Mouse (Mus musculus) ES-E14 (cell line): Measurements from ENCODE around the gene Dcaf8. TPM values are rescaled to one million over a fixed set of nuclear protein-coding genes. Genes with fewer than 3 reads are reported as not detected.

Source experiments
- DNase-seq: peaks from one replicate; pipeline ENCODE4 v3.0.0-alpha.2; 2013; ENCODE audit warnings: low read depth, low spot score
- H3K27ac ChIP-seq: 2 replicates; pipeline ENCODE4 v1.5.1; 2012; ENCODE audit warnings: low read depth, mild to moderate bottlenecking, low read length, moderate library complexity, mixed read lengths; ENCODE audit not compliant: poor library complexity, insufficient read depth, severe bottlenecking
- H3K36me3 ChIP-seq: 2 replicates; pipeline ENCODE4 v1.6.1; 2012; ENCODE audit warnings: mild to moderate bottlenecking, low read length, moderate library complexity, mixed read lengths; ENCODE audit not compliant: control insufficient read depth, poor library complexity, insufficient read depth, severe bottlenecking
- H3K4me1 ChIP-seq, 2 experiments: fragments of 150-350 bp in 1 of 2; sonication (generic) in 1 of 2; 2 replicates each; pipeline ENCODE4 v1.6.1; 2012; ENCODE audit warnings: low read length in 2 of 2, mild to moderate bottlenecking in 1 of 2, mixed read lengths in 1 of 2; ENCODE audit not compliant: control insufficient read depth in 2 of 2, insufficient read depth in 2 of 2, poor library complexity in 1 of 2
- H3K4me3 ChIP-seq, 2 experiments: fragments of 150-350 bp in 1 of 2; sonication (generic) in 1 of 2; 2 replicates each; pipeline ENCODE4 v1.5.1; 2012; ENCODE audit warnings: low read length in 2 of 2, low read depth in 1 of 2, mild to moderate bottlenecking in 1 of 2, mixed read lengths in 1 of 2; ENCODE audit not compliant: insufficient read depth in 1 of 2, poor library complexity in 1 of 2, severe bottlenecking in 1 of 2
- H3K9ac ChIP-seq: 2 replicates; pipeline ENCODE4 v1.6.1; 2012; ENCODE audit warnings: low read depth, mild to moderate bottlenecking, low read length, mixed read lengths; ENCODE audit not compliant: poor library complexity, insufficient read depth, severe bottlenecking
- H3K9me3 ChIP-seq: fragments of 150-350 bp; sonication (generic); 2 replicates; pipeline ENCODE4 v1.6.1; 2012; ENCODE audit warnings: low read depth, mild to moderate bottlenecking, low read length; ENCODE audit not compliant: control insufficient read depth, insufficient read depth
- CHD2 ChIP-seq: IDR thresholded peaks from 2 replicates; pipeline ENCODE4 v1.6.1; 2014; ENCODE audit warnings: mild to moderate bottlenecking, low read depth, low read length, inconsistent platforms
- HCFC1 ChIP-seq: IDR thresholded peaks from 2 replicates; pipeline ENCODE4 v1.6.1; 2012; ENCODE audit warnings: low read length, inconsistent platforms, borderline replicate concordance; ENCODE audit not compliant: insufficient read depth
- MAFK ChIP-seq: IDR thresholded peaks from 2 replicates; pipeline ENCODE4 v1.6.1; 2014; ENCODE audit warnings: mild to moderate bottlenecking, low read depth, low read length, inconsistent platforms; ENCODE audit not compliant: insufficient read depth
- ZC3H11A ChIP-seq: IDR thresholded peaks from 2 replicates; pipeline ENCODE4 v1.6.1; 2012; ENCODE audit warnings: low read depth, mild to moderate bottlenecking, inconsistent platforms, low read length, borderline replicate concordance
- ZNF384 ChIP-seq: IDR thresholded peaks from 2 replicates; pipeline ENCODE4 v1.6.1; 2012; ENCODE audit warnings: low read depth, low read length, inconsistent platforms
- in situ Hi-C, 2 experiments: fragments of 600-800 bp; cut with MboI; formaldehyde crosslinking; loops; one replicate each; pipeline ENCODE4 v1.15.1; 2025; ENCODE audit warnings: low sequenced_read_pairs in 2 of 2, inconsistent platforms in 1 of 2; ENCODE audit not compliant: unreplicated experiment in 2 of 2
- total RNA-seq: library from RNA; depleted of rRNA; stranded (reverse); fragments of 300-350 nt; gene quantifications from 2 replicates; pipeline ENCODE4 v1.2.3, GENCODE M21; 2012

Dcaf8 gene
- total RNA-seq, 1 experiment: 58.0 TPM

DNA sequence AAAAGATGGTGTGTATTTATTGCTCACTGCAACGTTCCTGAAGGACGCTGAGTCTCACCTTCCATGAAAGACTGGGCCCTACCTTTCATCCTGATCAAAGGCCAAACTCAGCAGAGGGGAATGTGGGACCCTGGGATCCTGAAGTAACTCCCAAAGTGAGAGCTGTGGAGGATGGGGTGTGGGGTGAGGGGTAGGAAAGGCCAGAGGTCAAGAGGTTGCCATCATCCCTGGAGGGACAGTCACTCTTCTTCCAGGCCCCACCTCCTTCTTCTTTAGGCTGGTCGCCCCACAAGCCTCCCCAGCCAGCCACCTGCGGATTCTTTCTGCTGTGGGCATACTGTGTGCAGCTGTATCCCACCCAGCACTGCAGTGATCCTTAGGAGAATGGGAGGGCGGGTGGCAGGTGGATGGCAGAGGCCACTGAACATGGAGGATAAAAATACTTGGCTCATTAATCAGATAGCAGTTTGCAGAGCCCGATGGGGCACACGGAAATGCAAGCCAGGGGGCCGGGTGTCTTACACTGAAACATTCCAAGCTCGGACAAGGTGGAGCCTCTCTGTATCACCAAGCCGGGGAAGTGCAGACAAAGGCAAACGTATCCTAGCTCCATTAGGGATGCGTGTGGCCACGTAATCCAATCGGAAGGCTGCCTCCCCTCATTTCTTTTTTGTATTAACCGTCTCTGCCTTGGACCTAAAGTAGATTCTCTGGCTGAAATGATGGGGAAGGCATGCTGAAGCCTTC, 70.5 kb downstream of the Dcaf8 start:
- Histone ChIP-seq H3K9ac (no peak overlapping the region), H3K9me3 (no peaks in the 10 kb centered on the region), H3K4me1 (peaks cover 5 to 17% of the 10 kb centered on the region in 2 experiments; a peak in 3 of 4 replicates), H3K4me3 (no peak overlapping the region; a peak in 1 of 4 replicates), H3K36me3 (no peaks in the 10 kb centered on the region), H3K27ac (no peak overlapping the region)
- no peak for TF ChIP-seq HCFC1
- in situ Hi-C loops: no loop called here
- no peak for DNase-seq

DNA sequence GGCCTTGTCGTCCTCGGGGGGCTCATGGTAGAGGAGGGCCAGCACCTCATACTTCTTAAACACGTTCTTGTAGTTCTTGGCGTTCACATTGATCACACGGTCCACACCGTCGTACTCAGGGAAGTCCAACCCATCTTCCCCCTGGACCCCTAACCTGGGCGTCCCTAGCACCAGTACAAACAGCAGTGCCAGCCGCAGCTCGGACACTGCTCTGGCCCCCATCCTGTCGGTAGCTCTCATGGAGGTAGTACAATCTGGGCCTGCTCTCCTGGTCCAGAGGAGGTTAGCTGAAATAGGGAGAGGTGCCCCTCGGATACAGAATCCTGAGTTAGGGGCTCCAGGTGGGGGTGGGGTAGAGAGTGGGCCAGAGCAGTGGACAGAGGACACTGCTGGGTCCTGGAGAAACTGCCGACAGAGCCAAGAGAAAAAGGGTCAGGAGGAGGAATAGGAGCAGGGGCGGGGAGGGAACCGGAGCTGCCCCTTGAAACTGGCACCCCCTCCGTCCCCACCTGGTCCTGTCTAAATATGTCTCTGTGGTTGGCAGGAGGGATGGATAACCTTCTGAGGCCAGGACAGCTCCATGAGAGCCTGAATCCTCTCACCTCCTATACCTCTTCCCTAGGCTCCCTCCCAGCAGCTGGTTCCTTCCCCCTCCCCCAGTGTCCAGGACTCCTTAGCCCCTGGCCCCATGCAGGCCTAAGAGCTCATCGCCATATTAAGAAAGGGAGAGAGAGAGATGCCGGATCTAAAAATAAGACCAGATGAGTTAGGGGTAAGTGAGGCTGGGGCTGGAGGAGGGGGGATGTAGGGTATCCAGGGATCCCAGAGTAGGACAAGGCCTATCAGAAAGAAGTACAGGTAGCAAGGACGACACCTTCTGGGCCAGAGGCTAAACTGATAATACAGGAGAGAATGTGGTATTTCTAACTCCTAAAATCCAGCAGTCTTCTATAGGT, 71.8 kb downstream of the Dcaf8 start, which contains the start of gene Casq1:
Casq1 (minus strand) TSS at position 418 of the 956 bp plus-strand sequence.
- in situ Hi-C loops: no loop called here
- Histone ChIP-seq H3K4me3 (no peak within 1 kb of the TSS), H3K9ac (no peak within 1 kb of the TSS), H3K9me3 (no peaks in the 10 kb centered on the region), H3K27ac (no peak within 1 kb of the TSS), H3K4me1 (peaks cover 5 to 13% of the 10 kb centered on the region in 2 experiments; a peak in 2 of 4 replicates), H3K36me3 (no peaks in the 10 kb centered on the region)
- DNase-seq: no peak
- TF ChIP-seq HCFC1 (no peak), CHD2 (no peak), ZC3H11A (no peak), MAFK (no peak), ZNF384 (no peak)

DNA sequence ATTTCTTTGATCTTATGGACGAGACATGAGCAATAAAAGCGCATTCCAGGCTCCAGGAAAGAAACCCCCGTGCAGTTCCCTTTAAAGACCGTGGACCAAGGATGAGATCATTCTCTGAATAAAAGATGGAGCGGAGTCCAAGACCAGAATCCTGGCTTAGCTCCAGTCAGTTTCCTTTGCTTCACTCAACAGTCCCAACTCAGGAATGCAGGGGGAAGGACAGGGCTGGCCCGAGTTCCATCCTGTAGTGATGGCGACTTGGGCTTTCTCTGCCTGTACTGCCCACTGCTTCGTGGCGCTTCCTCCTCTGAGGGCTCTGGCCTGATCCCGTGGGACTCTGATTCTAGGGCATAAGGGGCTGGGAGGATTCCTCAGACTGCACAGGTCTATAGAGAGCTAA, 72.5 kb downstream of the Dcaf8 start:
- Histone ChIP-seq H3K4me1 (peaks cover 5 to 13% of the 10 kb centered on the region in 2 experiments; a peak in 2 of 4 replicates), H3K27ac (no peak overlapping the region), H3K9ac (no peak overlapping the region), H3K4me3 (no peak overlapping the region), H3K9me3 (no peaks in the 10 kb centered on the region), H3K36me3 (no peaks in the 10 kb centered on the region)
- DNase-seq: no peak
- no peak for TF ChIP-seq CHD2
- TF ChIP-seq ZNF384: no peak
- TF ChIP-seq ZC3H11A: no peak
- TF ChIP-seq HCFC1: no peak
- no peak for TF ChIP-seq MAFK
- in situ Hi-C loops: no loop called here

DNA sequence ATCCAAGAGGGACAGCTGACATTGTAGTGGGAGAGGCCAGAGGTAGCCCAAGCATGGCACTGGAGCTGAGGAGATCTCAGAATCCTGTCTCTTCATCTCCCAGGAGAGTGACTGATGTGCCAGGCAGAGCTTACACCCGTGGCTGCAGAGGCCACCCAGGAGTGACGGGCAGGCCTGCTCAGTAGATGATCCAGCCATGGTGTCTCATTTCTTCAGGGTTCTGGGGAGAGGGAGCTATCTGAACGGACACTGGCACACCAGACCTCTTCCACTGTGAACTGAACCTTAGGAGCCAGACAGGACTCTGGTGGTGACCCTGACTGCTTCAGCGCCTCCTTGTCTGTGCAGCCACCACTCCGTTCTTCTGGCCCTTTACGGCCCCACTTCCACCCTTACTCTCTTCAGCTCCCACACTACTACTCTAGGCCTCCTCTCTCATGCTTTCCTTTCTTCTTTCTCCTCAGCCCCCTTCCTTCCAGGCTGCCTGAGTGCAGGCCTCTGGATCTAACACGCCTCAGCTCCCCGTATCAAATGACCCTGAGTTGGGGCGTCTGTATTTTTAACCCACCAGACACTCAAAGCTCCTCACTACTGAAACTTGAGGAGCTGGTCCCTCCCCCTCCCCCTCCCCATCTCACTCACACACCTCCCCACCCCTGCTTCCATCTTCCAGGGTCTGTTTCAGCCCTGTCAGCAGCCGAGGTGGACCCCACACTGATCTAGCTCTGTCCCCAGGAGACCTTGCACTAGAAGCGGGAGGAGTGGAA, 73.6 kb downstream of the Dcaf8 start:
- DNase-seq: no peak
- Histone ChIP-seq H3K9me3 (no peaks in the 10 kb centered on the region), H3K27ac (no peak overlapping the region), H3K4me1 (peaks cover 5 to 13% of the 10 kb centered on the region in 2 experiments; a peak in 2 of 4 replicates), H3K9ac (no peak overlapping the region), H3K4me3 (no peak overlapping the region), H3K36me3 (no peaks in the 10 kb centered on the region)
- in situ Hi-C loops: no loop called here
- TF ChIP-seq CHD2 (no peak), MAFK (no peak), ZC3H11A (no peak), HCFC1 (no peak), ZNF384 (no peak)
